Mouse (Mus musculus) olfactory bulb, adult 2 months (tissue): ENCODE data around the gene 4931406C07Rik.

Experiments used
- CTCF ChIP-seq: fragments of 200-500 bp; IDR thresholded peaks from 2 replicates; pipeline ENCODE4 v1.5.1; 2012; ENCODE audit warnings: low read depth, mild to moderate bottlenecking, low read length, moderate library complexity; ENCODE audit not compliant: insufficient read depth
- POLR2A ChIP-seq: fragments of 200-500 bp; IDR thresholded peaks from 2 replicates; pipeline ENCODE4 v1.6.1; 2012; ENCODE audit warnings: mild to moderate bottlenecking, low read depth, low read length, moderate library complexity; ENCODE audit not compliant: insufficient read depth

DNA sequence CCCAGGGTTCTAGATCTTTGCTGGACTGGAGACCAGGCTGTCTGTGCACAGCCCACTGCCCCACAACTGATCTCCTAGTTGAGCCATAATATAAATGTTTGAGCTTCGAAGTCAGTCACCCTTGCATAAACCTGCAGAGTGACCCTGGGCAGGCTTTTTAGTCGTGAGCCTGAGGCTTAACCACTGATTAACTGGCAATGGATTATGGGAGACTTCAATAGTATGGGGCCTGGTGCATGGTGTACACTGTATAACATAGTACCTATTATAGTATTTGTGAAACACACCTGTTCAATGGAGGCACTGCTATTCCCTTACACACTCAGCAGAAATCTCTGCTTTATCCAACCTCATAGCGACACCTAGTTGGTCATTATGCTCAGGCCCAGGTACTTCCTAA lies 50.0 kb downstream of the 4931406C07Rik start:
- TF ChIP-seq CTCF (no peak), POLR2A (no peak)
